Mouse (Mus musculus): ENCODE results near the gene Chd9.

DNA sequence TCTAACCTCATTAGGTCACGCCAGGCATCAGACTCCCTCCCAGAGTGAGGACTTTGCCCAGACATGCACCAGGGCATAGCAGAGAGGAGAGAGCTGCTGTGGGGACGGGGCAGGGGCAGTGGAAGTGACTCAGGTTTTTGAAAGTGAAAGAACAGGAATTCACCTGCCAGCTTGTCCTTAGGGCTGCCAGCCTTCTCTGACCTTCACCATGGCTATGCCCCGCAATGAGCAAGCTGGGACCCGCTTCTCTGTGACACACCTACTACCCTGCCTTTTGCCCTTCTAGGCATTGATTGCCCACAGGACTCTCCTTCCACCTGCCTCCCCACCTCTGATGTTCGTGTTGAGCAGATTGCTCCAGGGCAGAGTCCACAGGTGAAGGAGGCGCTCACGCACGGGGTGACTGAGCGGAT is 2.7 kb upstream of the Chd9 start:
- no peak for TF ChIP-seq CTCF (IDR thresholded peaks at IDR 0.05; ENCODE audit: insufficient read depth, low read depth, low read length)
- no peak for TF ChIP-seq POLR2A (IDR thresholded peaks at IDR 0.05; ENCODE audit: insufficient read depth, low read depth, low read length)

Measured in olfactory bulb, adult 2 months (tissue).